Comparison of ENCODE assay signal across 9 mouse cellular contexts in the genomic region with DNA sequence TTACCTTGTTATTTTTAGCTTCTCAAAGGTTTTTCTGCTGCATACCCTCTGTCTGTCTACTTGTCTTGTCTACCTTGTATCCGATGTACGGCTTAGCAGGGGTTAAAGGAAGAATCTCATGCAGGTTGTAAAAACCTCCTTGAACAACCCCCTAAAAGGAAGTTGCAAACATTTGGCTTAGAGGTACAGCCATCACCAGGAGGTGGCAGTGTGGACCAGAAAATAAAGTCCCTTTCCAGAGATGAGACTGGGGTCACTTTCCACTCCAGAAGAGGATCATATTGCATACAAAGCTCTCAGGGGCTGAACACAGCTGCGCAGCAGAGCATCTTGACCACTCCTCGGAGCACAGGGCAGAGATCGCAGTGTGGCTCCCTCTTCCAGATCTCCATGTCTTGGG.
A peak's percentile ranks its signal among the peaks of the same experiment; 100 is the strongest.
DNase-seq lines count a peak whose midpoint lies in the region; ATAC-seq and TF ChIP-seq lines count a peak whose summit lies in the region.
"Had no signal": no experiment of that assay in that cellular context is flagged by ENCODE, and none has a peak within 500 bp of the region (broad histone marks: within the 10 kb centered on the region; RNA-seq: fewer than 3 reads in every experiment).

No protein-coding gene starts in this region.

- DNase-seq in hindbrain, embryonic 10.5 days (ENCODE audit: low spot score) = peak; percentile 75
- DNase-seq in adipocyte (ENCODE audit: low spot score) = peak; percentile 57
- DNase-seq in fibroblast of lung, adult 2 months (ENCODE audit: low read depth) = peak; percentile 7
- DNase-seq in liver, embryonic 11.5 days (ENCODE audit: low spot score) = peak; percentile 40
- DNase-seq in natural killer cell, adult 2 months (ENCODE audit: low spot score in 2 of 2) = no peak

- no peaks in the 10 kb centered on the region for H3K9me3 ChIP-seq in hindbrain, embryonic 10.5 days
- no peaks in the 10 kb centered on the region for H3K9me3 ChIP-seq in hindbrain, embryonic 13.5 days
- H3K9me3 ChIP-seq in intestine, postnatal 0 days (ENCODE audit: control insufficient read depth) = no peaks in the 10 kb centered on the region
- H3K9me3 ChIP-seq in liver, embryonic 11.5 days (ENCODE audit: control insufficient read depth, low read length) = no peaks in the 10 kb centered on the region
- H3K9me3 ChIP-seq in neural tube, embryonic 12.5 days = no peaks in the 10 kb centered on the region
- H3K9me3 ChIP-seq: liver, embryonic 15.5 days had no signal

- 0 out of 2 replicates have a peak, but pooled peaks cover 3% of the 10 kb centered on the region for H3K4me1 ChIP-seq in hindbrain, embryonic 10.5 days (replicated peaks)
- H3K4me1 ChIP-seq in hindbrain, embryonic 13.5 days (replicated peaks) = no peaks in the 10 kb centered on the region
- no peaks in the 10 kb centered on the region for H3K4me1 ChIP-seq in intestine, postnatal 0 days (replicated peaks; ENCODE audit: control insufficient read depth, insufficient read depth, low read length)
- peaks cover 4% of the 10 kb centered on the region; the same call in 1 of the 2 replicates for H3K4me1 ChIP-seq in liver, embryonic 11.5 days (replicated peaks; ENCODE audit: control insufficient read depth, insufficient read depth, low read length)
- no peaks in the 10 kb centered on the region for H3K4me1 ChIP-seq in neural tube, embryonic 12.5 days

- TF ChIP-seq CTCF in intestine, postnatal 0 days (IDR thresholded peaks at IDR 0.05; ENCODE audit: low read depth) = peak; percentile 76

- H3K27me3 ChIP-seq in hindbrain, embryonic 10.5 days (ENCODE audit: insufficient read depth, poor library complexity, severe bottlenecking) = peaks cover 43% of the 10 kb centered on the region
- peaks cover 56% of the 10 kb centered on the region for H3K27me3 ChIP-seq in hindbrain, embryonic 13.5 days
- no peaks in the 10 kb centered on the region for H3K27me3 ChIP-seq in intestine, postnatal 0 days (replicated peaks; ENCODE audit: control insufficient read depth, insufficient read depth, low read length)
- H3K27me3 ChIP-seq in liver, embryonic 11.5 days (replicated peaks; ENCODE audit: control insufficient read depth, insufficient read depth, low read length) = no peaks in the 10 kb centered on the region; the same call in 1 of the 2 replicates
- H3K27me3 ChIP-seq in neural tube, embryonic 12.5 days (replicated peaks) = peaks cover 7% of the 10 kb centered on the region; the same call in 1 of the 2 replicates
- H3K27me3 ChIP-seq: liver, embryonic 15.5 days had no signal

- no peak for ATAC-seq in hindbrain, embryonic 13.5 days (ENCODE audit: low FRiP score)
- no peak for ATAC-seq in intestine, postnatal 0 days
- no peak for ATAC-seq in liver, embryonic 11.5 days (replicated peaks; ENCODE audit: low FRiP score)
- peak; percentile 75; the same call in 1 of the 2 replicates for ATAC-seq in neural tube, embryonic 12.5 days (ENCODE audit: low FRiP score, low read depth)

- H3K4me3 ChIP-seq in hindbrain, embryonic 10.5 days = no peak overlapping the region
- no peak overlapping the region for H3K4me3 ChIP-seq in hindbrain, embryonic 13.5 days
- no peak overlapping the region for H3K4me3 ChIP-seq in intestine, postnatal 0 days (ENCODE audit: low read depth, low read length)
- H3K4me3 ChIP-seq in liver, embryonic 11.5 days (ENCODE audit: low read depth, low read length) = no peak overlapping the region
- no peak overlapping the region for H3K4me3 ChIP-seq in neural tube, embryonic 12.5 days
- H3K4me3 ChIP-seq: liver, embryonic 15.5 days had no signal

- no peak overlapping the region for H3K9ac ChIP-seq in hindbrain, embryonic 13.5 days
- H3K9ac ChIP-seq in intestine, postnatal 0 days (ENCODE audit: low read depth, low read length) = no peak overlapping the region
- no peak overlapping the region for H3K9ac ChIP-seq in liver, embryonic 11.5 days (ENCODE audit: low read depth, low read length)
- H3K9ac ChIP-seq in neural tube, embryonic 12.5 days = no peak overlapping the region
- H3K9ac ChIP-seq: liver, embryonic 15.5 days had no signal

- H3K36me3 ChIP-seq in hindbrain, embryonic 10.5 days = no peaks in the 10 kb centered on the region
- no peaks in the 10 kb centered on the region for H3K36me3 ChIP-seq in hindbrain, embryonic 13.5 days
- no peaks in the 10 kb centered on the region for H3K36me3 ChIP-seq in intestine, postnatal 0 days (ENCODE audit: control insufficient read depth, insufficient read depth)
- no peaks in the 10 kb centered on the region for H3K36me3 ChIP-seq in liver, embryonic 11.5 days (ENCODE audit: control insufficient read depth, insufficient read depth, low read length)
- H3K36me3 ChIP-seq in neural tube, embryonic 12.5 days = no peaks in the 10 kb centered on the region
- H3K36me3 ChIP-seq: liver, embryonic 15.5 days had no signal

- no peak overlapping the region for H3K4me2 ChIP-seq in hindbrain, embryonic 13.5 days
- H3K4me2 ChIP-seq in intestine, postnatal 0 days (replicated peaks; ENCODE audit: low read depth) = no peak overlapping the region
- no peak overlapping the region for H3K4me2 ChIP-seq in liver, embryonic 11.5 days
- H3K4me2 ChIP-seq in neural tube, embryonic 12.5 days (replicated peaks) = no peak overlapping the region
- H3K4me2 ChIP-seq: liver, embryonic 15.5 days had no signal

- WGBS in hindbrain, embryonic 10.5 days = 19% methylated on average over 5 of the region's 5 CpGs
- WGBS in hindbrain, embryonic 13.5 days = 17% methylated on average over 5 of the region's 5 CpGs
- WGBS in intestine, postnatal 0 days = 4% methylated on average over 5 of the region's 5 CpGs
- WGBS in liver, embryonic 11.5 days = 20% methylated on average over 5 of the region's 5 CpGs
- WGBS in neural tube, embryonic 12.5 days = 11% methylated on average over 5 of the region's 5 CpGs

- H3K27ac ChIP-seq in hindbrain, embryonic 10.5 days = no peak overlapping the region
- no peak overlapping the region for H3K27ac ChIP-seq in hindbrain, embryonic 13.5 days
- no peak overlapping the region for H3K27ac ChIP-seq in intestine, postnatal 0 days (ENCODE audit: low read depth, low read length)
- H3K27ac ChIP-seq in liver, embryonic 11.5 days (ENCODE audit: low read depth, low read length) = no peak overlapping the region
- H3K27ac ChIP-seq in neural tube, embryonic 12.5 days = no peak overlapping the region
- H3K27ac ChIP-seq: liver, embryonic 15.5 days had no signal

Comparison
In these comparisons a context has a peak if more than half of its experiments do, and no peak if none do; other contexts are left out.
1. DNase-seq: peak in hindbrain, embryonic 10.5 days (single experiment), adipocyte (single experiment), fibroblast of lung, adult 2 months (single experiment) and liver, embryonic 11.5 days (single experiment); none in natural killer cell, adult 2 months (0 of 2).